Mouse (Mus musculus) ES-E14 (cell line): Measurements from ENCODE around the gene Wnt3a.

ENCODE experiments used
- CHD2 ChIP-seq: IDR thresholded peaks from 2 replicates; pipeline ENCODE4 v1.6.1; 2014; ENCODE audit warnings: mild to moderate bottlenecking, low read depth, low read length, inconsistent platforms
- HCFC1 ChIP-seq: IDR thresholded peaks from 2 replicates; pipeline ENCODE4 v1.6.1; 2012; ENCODE audit warnings: low read length, inconsistent platforms, borderline replicate concordance; ENCODE audit not compliant: insufficient read depth
- MAFK ChIP-seq: IDR thresholded peaks from 2 replicates; pipeline ENCODE4 v1.6.1; 2014; ENCODE audit warnings: mild to moderate bottlenecking, low read depth, low read length, inconsistent platforms; ENCODE audit not compliant: insufficient read depth
- ZC3H11A ChIP-seq: IDR thresholded peaks from 2 replicates; pipeline ENCODE4 v1.6.1; 2012; ENCODE audit warnings: low read depth, mild to moderate bottlenecking, inconsistent platforms, low read length, borderline replicate concordance
- ZNF384 ChIP-seq: IDR thresholded peaks from 2 replicates; pipeline ENCODE4 v1.6.1; 2012; ENCODE audit warnings: low read depth, low read length, inconsistent platforms

DNA sequence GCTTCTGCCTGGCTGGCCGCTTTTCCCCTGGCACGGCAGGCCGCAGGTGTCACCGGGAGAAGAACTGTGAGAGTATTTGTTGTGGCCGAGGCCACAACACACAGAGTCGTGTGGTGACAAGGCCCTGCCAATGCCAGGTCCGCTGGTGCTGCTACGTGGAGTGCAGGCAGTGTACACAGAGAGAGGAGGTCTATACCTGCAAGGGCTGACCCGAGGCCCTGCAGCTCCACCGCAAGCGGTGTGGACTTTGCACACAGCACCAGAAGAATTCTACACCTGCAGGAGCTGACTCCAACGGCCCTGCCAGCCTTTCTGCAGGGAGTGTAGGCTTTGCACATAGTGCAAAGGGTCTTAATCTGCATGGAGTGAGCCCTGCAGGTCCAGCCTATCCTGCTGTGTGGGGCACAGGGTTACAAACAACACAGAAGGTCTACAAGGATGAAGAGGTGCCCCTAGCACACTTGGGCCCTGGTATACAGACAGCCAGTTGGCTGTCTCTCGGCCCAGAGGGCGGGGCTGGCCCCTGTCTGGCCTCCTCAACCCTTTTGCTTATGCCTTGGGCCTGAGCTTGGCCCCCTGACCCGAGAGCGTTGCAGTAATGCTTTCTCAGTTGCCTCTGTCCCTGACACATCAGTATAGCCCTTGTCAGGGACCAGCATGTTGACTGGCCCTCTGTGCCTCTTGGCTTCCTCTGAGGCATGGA is 40.8 kb upstream of the Wnt3a start:
- no peak for TF ChIP-seq CHD2
- no peak for TF ChIP-seq ZNF384
- TF ChIP-seq MAFK, result no peak
- no peak for TF ChIP-seq HCFC1
- no peak for TF ChIP-seq ZC3H11A
